Comparison of ENCODE assay signal across 7 mouse cellular contexts in the genomic region with DNA sequence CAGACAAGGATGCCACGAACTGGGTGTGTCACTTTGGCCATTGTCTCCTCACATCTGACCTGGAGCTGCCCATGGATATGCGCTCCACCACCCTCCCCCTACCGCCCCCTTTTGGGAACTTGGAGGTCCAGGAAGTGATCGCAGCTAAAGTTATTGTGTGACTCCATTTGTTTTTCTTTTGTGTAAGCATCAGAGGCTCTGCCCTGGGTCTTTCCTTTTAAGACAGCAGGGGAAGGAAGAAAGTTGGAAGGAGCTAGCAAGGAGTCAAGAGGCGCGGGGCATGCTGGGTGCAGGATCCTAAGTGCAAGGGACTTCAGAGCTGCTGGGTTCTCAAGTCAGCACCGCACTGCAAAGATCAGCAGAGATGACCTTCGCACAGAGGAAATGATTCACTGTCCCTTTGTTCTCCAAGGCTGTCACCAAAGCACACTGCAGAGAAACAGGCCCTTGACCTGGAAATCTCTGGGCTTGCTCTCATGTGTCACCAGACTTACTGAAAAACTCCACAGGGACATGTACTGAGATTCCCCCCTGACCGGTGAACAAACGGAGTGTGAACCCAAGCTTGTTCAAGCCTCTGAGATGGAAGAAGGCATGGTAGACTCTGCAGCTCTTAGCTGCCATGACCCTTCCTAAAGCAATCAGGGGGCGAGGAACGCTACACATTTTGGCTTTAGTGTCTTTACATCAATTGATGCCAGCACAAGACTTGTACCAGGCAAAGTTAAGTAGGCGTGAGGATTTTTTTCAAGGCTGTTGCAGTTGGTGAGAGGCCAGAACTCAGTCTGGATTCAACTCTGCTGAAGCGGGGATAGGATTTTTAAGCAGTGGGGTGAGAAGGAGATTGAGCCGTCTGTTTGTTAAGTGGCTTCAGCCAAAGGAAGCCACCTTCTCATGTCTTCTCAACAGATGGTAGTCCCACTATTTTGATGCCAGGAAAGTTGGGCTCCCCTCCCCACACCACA. TPM values are rescaled to one million over a fixed set of nuclear protein-coding genes. Genes with fewer than 3 reads are reported as not detected.
DNase-seq lines count a peak whose midpoint lies in the region.

No protein-coding gene starts in this region.

- H3K27me3 ChIP-seq in heart, embryonic 10.5 days (ENCODE audit: insufficient read depth, poor library complexity, severe bottlenecking), result 0 out of 2 replicates have a peak, but pooled peaks cover 5% of the 10 kb centered on the region

- no peaks in the 10 kb centered on the region for H3K9me3 ChIP-seq in heart, embryonic 10.5 days

- 42% methylated on average over 15 of the region's 15 CpGs for WGBS in heart, embryonic 10.5 days

- peak overlapping the region; percentile 69 for H3K27ac ChIP-seq in heart, embryonic 10.5 days

- DNase-seq in Muller cell, postnatal 12 days (ENCODE audit: inconsistent ontology term), result peak; percentile 25
- peak; percentile 79 to 80 for DNase-seq in adrenal gland, postnatal 36 days
- DNase-seq in heart, embryonic 10.5 days (ENCODE audit: low spot score), result peak; percentile 83
- peak; percentile 43 for DNase-seq in kidney, adult 9 months
- DNase-seq in mesoderm, embryonic 11.5 days (ENCODE audit: low read depth, low spot score), result peak; percentile 33
- no peak for DNase-seq in layer of hippocampus, postnatal 10 days (ENCODE audit: low spot score in 2 of 2)
- DNase-seq in spleen, adult 18-20 months, result no peak

- H3K4me3 ChIP-seq in heart, embryonic 10.5 days, result peak overlapping the region; percentile 36

- no peaks in the 10 kb centered on the region for H3K36me3 ChIP-seq in heart, embryonic 10.5 days

- H3K4me1 ChIP-seq in heart, embryonic 10.5 days, result peaks cover 38% of the 10 kb centered on the region

RNA-seq across cellular contexts. Expression of gene Ttc30a2, which starts 17.3 kb away (rescaled TPM):
- under 1 TPM; 0.43 to 0.49 TPM for total RNA-seq in adrenal gland, postnatal 36 days (2021)
- 0.60 and 0.64 TPM in 2 replicates for polyA plus RNA-seq in heart, embryonic 10.5 days (2016; fragmentation: Nextera tagmentation; extraction: Ambion mirVana)
- total RNA-seq in layer of hippocampus, postnatal 10 days (2021), result under 1 TPM; 0.27 to 0.45 TPM

RNA-seq across cellular contexts. Expression of gene Ttc30a1, which starts 21.1 kb away (rescaled TPM):
- 1 to 10 TPM; 3.0 to 3.4 TPM for total RNA-seq in adrenal gland, postnatal 36 days (2021)
- 7.0 and 7.4 TPM in 2 replicates for polyA plus RNA-seq in heart, embryonic 10.5 days (2016; fragmentation: Nextera tagmentation; extraction: Ambion mirVana)
- total RNA-seq in layer of hippocampus, postnatal 10 days (2021), result 1 to 10 TPM; 3.4 to 4.0 TPM

RNA-seq across cellular contexts. Expression of gene Ttc30b, which starts 22.3 kb away (rescaled TPM):
- 10 to 100 TPM; 13.2 to 21.4 TPM for total RNA-seq in adrenal gland, postnatal 36 days (2021)
- 6.1 and 8.1 TPM in 2 replicates for polyA plus RNA-seq in heart, embryonic 10.5 days (2016; fragmentation: Nextera tagmentation; extraction: Ambion mirVana)
- total RNA-seq in layer of hippocampus, postnatal 10 days (2021), result 10 to 100 TPM; 12.3 to 12.8 TPM

Comparison
In these comparisons a context has a peak if more than half of its experiments do, and no peak if none do; other contexts are left out.
1. DNase-seq: peak in Muller cell, postnatal 12 days (single experiment), adrenal gland, postnatal 36 days (2 of 2), heart, embryonic 10.5 days (single experiment), kidney, adult 9 months (single experiment) and mesoderm, embryonic 11.5 days (single experiment); none in layer of hippocampus, postnatal 10 days (0 of 2) and spleen, adult 18-20 months (0 of 2).